Mouse (Mus musculus) effector memory CD4-positive, alpha-beta T cell, adult 7 months (primary cell): ENCODE measurements around the gene Idi1. TPM values are rescaled to one million over a fixed set of nuclear protein-coding genes. Genes with fewer than 3 reads are reported as not detected.

ENCODE experiments used
- polyA plus RNA-seq: library from polyadenylated mRNA; unstranded; fragments of 100-300 nt; shearing (Covaris generic); gene quantifications from one replicate; pipeline ENCODE4 v1.2.1, GENCODE M21; 2017

The Idi1 gene
- polyA plus RNA-seq = 39.4 TPM

DNA sequence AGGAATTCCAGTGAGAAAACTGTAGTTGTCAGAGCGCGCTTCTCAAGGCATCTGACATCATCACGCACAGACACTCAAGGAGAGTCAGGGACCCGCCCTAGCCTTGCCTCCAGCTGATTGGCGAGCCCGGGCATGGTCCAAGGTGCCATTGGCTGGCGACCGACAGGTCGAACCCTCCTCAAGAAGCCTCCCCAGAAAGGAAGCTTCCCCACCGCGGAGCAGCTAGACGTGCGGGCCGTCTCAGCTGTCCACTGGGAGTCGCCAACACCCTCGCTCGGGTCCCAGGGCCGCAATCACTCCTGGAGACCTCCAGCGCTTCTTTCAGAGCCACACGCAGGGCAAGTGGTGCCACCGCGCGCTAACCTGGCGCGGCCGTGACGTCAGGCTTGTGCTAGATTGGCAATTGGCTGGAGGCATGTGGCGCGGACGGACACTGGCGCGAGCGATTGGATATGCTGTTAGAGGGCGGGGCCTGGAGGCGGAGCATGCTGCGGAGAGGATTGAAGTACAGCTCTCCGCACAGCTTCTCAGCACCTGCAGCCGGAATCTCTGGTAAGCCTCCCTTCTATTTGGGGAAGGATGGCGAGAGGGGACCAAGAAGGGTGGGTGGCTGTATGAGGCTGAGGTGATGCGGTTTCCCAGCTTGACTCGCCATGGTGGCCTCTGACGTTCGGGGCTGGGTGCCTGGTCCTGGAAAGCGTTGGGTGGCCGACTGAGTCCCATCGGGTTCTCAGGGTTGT is at the start of gene Idi1:
Gene Idi1 (plus strand): TSS at position 57 of the 740 bp plus-strand sequence.

DNA sequence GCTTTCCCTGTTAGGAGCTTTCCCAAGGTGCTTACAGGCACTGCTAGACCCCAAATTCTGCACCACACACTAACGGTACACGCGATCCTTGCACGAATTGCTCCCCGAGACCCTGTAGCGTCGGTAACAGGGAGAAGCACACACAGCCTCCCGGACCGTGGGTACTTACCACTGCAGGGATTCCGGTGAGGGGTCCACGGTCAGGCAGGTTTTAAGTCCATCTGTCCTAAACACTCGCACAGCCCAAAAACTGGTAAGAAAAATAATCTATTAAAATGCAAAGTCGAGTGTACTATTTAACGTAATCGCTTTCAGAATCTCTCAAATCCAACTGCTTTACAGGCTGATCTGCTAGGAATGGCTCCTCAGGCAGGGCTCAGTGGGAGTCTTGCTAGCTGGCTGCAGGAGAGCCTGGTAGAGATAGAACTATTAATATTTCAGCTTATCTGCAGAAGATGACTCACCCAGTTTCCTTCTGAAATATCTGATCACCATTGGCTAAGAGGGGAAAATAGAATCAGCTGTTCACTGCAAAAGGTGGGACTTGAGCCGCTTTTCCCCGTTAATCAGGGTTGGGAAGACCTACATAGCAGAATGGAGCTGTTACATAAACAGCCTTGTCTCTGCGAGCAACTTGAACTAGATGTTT is 13.9 kb upstream of the Idi1 start, which contains the start of gene Wdr37:
Gene Wdr37 (minus strand): TSS at position 596 of the 649 bp plus-strand sequence.

Other genes with a start within 250 kb of the Idi1 start
- gene Wdr37, start 13.6 kb upstream of the Idi1 start, polyA plus RNA-seq = 51.9 TPM
- not detected for gene Gm9745, start 62.7 kb downstream of the Idi1 start, polyA plus RNA-seq
- not detected for gene Idi2, start 67.4 kb downstream of the Idi1 start, polyA plus RNA-seq
- 102 TPM for gene Gtpbp4, start 110.6 kb downstream of the Idi1 start, polyA plus RNA-seq
- 64.0 TPM for gene Larp4b, start 208.4 kb downstream of the Idi1 start, polyA plus RNA-seq